Mouse (Mus musculus): ENCODE results near the gene Trpc4ap.
A peak's percentile ranks its signal among the peaks of the same experiment; 100 is the strongest.
"Not testable (repeated sequence)": the region's sequence is repeated elsewhere in the genome, so short reads cannot be mapped to it uniquely, and the experiment has no call there.

The Trpc4ap gene

GRCm38 (mm10) chr2:155691723-155692493 is at the start of gene Trpc4ap:
Gene Trpc4ap (minus strand): TSS chr2:155692384.
- DNase-seq (ENCODE audit: low spot score): peak; percentile 88

GRCm38 (mm10) chr2:155737803-155738202 is 45.6 kb upstream of the Trpc4ap start:
- DNase-seq (ENCODE audit: low spot score): no peak

- DNase-seq (ENCODE audit: low spot score): no peak
These were observed 44.8 kb upstream of the Trpc4ap start for GRCm38 (mm10) chr2:155736936-155737335.

GRCm38 (mm10) chr2:155735766-155736165 is 43.6 kb upstream of the Trpc4ap start, which contains the start of gene Gm17581:
Gene Gm17581 (minus strand): TSS chr2:155735866.
- not testable (repeated sequence) for DNase-seq (ENCODE audit: low spot score)

GRCm38 (mm10) chr2:155735080-155735479 is 42.9 kb upstream of the Trpc4ap start:
- no peak for DNase-seq (ENCODE audit: low spot score)

GRCm38 (mm10) chr2:155729158-155729645 is 37.0 kb upstream of the Trpc4ap start, which contains the start of gene Edem2:
Gene Edem2 (minus strand): TSS chr2:155729475.
- DNase-seq (ENCODE audit: low spot score): peak; percentile 87

GRCm38 (mm10) chr2:155728742-155729141 is 36.6 kb upstream of the Trpc4ap start:
- DNase-seq (ENCODE audit: low spot score): no peak

GRCm38 (mm10) chr2:155727764-155728395 is 35.7 kb upstream of the Trpc4ap start:
- no peak for DNase-seq (ENCODE audit: low spot score)

GRCm38 (mm10) chr2:155726302-155726701 is 34.1 kb upstream of the Trpc4ap start:
- no peak for DNase-seq (ENCODE audit: low spot score)

GRCm38 (mm10) chr2:155724526-155724925 is 32.3 kb upstream of the Trpc4ap start:
- DNase-seq (ENCODE audit: low spot score): no peak

- DNase-seq (ENCODE audit: low spot score): no peak
These were observed 31.9 kb upstream of the Trpc4ap start for GRCm38 (mm10) chr2:155724036-155724435.

- DNase-seq (ENCODE audit: low spot score): no peak
These were observed 28.4 kb upstream of the Trpc4ap start for GRCm38 (mm10) chr2:155720585-155720984.

- DNase-seq (ENCODE audit: low spot score): no peak
These were observed 25.2 kb upstream of the Trpc4ap start for GRCm38 (mm10) chr2:155717082-155717990.

GRCm38 (mm10) chr2:155710557-155710956 is 18.4 kb upstream of the Trpc4ap start:
- DNase-seq (ENCODE audit: low spot score): no peak

- peak; percentile 34 for DNase-seq (ENCODE audit: low spot score)
These were observed 15.1 kb upstream of the Trpc4ap start for GRCm38 (mm10) chr2:155707251-155707650.

- no peak for DNase-seq (ENCODE audit: low spot score)
These were observed 11.4 kb upstream of the Trpc4ap start for GRCm38 (mm10) chr2:155703630-155704029.

- DNase-seq (ENCODE audit: low spot score): no peak
These were observed 9.3 kb upstream of the Trpc4ap start for GRCm38 (mm10) chr2:155701399-155701919.

- DNase-seq (ENCODE audit: low spot score): not testable (repeated sequence)
These were observed 6.3 kb upstream of the Trpc4ap start for GRCm38 (mm10) chr2:155698443-155698842.

- DNase-seq (ENCODE audit: low spot score): no peak
These were observed 4.7 kb upstream of the Trpc4ap start for GRCm38 (mm10) chr2:155696851-155697250.

GRCm38 (mm10) chr2:155696091-155696558 is 3.9 kb upstream of the Trpc4ap start:
- peak; percentile 43 for DNase-seq (ENCODE audit: low spot score)

GRCm38 (mm10) chr2:155695316-155695715 is 3.1 kb upstream of the Trpc4ap start:
- no peak for DNase-seq (ENCODE audit: low spot score)

GRCm38 (mm10) chr2:155694564-155694963 is 2.4 kb upstream of the Trpc4ap start:
- no peak for DNase-seq (ENCODE audit: low spot score)
